Mouse (Mus musculus) layer of hippocampus, postnatal 36 days (tissue): ENCODE measurements around the gene March2. TPM values are rescaled to one million over a fixed set of nuclear protein-coding genes. Genes with fewer than 3 reads are reported as not detected.
"Not testable (repeated sequence)": the region's sequence is repeated elsewhere in the genome, so short reads cannot be mapped to it uniquely, and the experiment has no call there.

ENCODE experiments used
- DNase-seq, 2 experiments: peaks; one replicate each; pipeline ENCODE4 v3.0.0; 2022
- total RNA-seq, 2 experiments: library from RNA; stranded (reverse); gene quantifications; 2 replicates each; pipeline ENCODE4 v1.2.3; 2021

March2 gene
- total RNA-seq = 10 to 100 TPM; 83.7 to 88.1 TPM

GRCm38 (mm10) chr17:33718384-33718881, at the start of gene March2:
Gene March2, minus strand, starts transcription at chr17:33718670.
- peak; percentile 95 for DNase-seq

GRCm38 (mm10) chr17:33766389-33766788, 47.9 kb upstream of the March2 start:
- DNase-seq = no peak

GRCm38 (mm10) chr17:33760255-33761165, 42.0 kb upstream of the March2 start, which contains the start of gene Rab11b:
Gene Rab11b, minus strand, starts transcription at chr17:33760530.
- peak; percentile 100 for DNase-seq

DNA sequence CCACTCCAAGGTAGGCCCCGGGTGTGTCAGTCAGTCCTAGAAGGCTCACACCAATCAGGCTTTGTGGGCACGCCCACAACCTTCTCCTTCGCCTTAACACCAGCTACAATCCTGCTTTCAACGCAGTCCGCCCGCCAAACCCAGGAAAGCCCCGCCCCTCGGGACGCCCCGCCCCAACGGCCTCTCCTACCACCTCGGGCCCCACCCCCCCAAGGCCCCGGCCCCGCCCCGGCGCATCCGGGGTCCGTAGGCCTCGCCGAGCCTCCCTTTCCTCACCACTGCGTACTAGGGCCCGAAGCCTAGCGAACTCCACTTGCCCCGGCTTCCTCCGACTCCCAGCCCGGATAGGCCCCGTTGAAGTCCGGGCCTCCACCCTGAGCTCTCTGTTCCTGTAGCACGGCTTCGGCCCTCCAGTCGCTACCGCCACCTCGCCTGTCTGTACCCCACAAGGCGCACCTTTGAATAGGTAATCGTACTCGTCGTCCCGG, 41.3 kb upstream of the March2 start:
- DNase-seq = peak; percentile 83 to 89

GRCm38 (mm10) chr17:33757231-33757630, 38.8 kb upstream of the March2 start:
- DNase-seq = no peak

- no peak for DNase-seq
Observed at GRCm38 (mm10) chr17:33756108-33756790, 37.8 kb upstream of the March2 start.

- DNase-seq = no peak
Observed at GRCm38 (mm10) chr17:33755418-33756107, 37.1 kb upstream of the March2 start.

GRCm38 (mm10) chr17:33754656-33755055, 36.2 kb upstream of the March2 start:
- DNase-seq = no peak

DNA sequence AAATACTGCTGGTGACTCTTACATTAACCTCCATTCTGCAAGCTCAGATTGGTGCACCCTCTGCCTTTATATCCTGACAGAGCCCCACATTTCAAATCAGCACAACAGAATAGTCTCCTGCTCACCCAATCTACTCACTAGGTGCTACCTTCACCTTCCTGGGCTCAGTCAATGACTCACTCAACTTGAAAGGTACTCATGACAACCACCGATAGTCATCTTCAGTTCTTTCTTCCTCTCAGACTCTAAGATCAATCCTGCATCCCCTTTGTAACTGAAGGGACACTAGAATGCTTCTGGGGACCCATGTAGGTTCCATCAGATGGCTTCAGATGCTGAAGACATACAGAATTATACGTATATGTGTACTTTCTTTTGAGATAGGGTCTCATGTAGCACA, 33.8 kb upstream of the March2 start:
- DNase-seq = no peak

DNA sequence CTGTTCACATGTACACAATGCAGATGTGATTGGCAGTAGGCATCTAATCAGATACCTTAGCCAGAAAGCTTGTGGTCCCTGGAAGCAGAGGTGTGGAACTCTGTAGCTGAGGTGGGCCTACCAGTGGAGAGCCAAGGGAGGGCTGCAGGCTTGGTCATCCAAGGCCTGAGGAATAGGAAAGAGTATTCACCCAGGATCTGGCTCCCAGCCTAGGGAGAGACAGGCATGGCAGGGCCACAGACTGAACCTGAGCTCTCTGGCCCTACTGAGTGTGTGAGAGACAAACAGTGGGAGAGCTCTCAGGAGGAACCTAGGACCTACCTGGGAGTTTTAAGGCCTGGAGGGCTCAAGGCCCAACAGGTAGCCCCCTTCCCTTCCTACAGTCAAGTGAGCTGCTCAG, 32.7 kb upstream of the March2 start:
- no peak for DNase-seq

- DNase-seq = no peak
Observed at GRCm38 (mm10) chr17:33749451-33749850, 31.0 kb upstream of the March2 start.

- no peak for DNase-seq
Observed at GRCm38 (mm10) chr17:33746011-33746410, 27.5 kb upstream of the March2 start.

- DNase-seq = no peak
Observed at GRCm38 (mm10) chr17:33744686-33745384, 26.4 kb upstream of the March2 start.

GRCm38 (mm10) chr17:33742420-33742819, 23.9 kb upstream of the March2 start:
- DNase-seq = no peak

GRCm38 (mm10) chr17:33733526-33733925, 15.1 kb upstream of the March2 start:
- not testable (repeated sequence) for DNase-seq

DNA sequence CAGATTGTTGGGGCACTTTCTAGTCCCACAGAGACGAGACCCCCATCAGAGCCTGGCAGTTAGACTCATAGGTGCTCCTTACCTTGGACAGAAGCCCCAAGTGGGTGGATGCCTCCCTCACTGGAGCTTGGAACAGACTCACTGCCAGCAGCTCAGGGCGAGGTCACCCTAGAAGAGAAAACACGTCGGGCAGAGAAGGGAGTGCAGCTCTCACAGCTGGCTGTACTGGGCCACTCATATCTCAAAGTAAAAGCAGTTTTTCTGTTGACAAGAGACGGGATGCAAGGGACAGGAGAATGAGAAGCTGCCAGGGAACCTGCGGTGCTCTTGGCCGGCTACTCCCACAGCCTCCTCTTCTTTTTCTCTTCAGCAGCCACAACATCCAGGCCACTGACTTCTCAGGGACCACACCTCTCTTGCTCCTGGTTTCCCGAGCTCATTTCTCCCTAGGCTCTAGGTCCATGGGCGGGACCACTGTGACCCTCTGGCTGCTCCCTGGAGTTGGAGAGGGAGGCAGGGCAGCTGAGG, 14.2 kb upstream of the March2 start:
- not testable (repeated sequence) for DNase-seq

- no peak for DNase-seq
Observed at GRCm38 (mm10) chr17:33729215-33729614, 10.7 kb upstream of the March2 start.

DNA sequence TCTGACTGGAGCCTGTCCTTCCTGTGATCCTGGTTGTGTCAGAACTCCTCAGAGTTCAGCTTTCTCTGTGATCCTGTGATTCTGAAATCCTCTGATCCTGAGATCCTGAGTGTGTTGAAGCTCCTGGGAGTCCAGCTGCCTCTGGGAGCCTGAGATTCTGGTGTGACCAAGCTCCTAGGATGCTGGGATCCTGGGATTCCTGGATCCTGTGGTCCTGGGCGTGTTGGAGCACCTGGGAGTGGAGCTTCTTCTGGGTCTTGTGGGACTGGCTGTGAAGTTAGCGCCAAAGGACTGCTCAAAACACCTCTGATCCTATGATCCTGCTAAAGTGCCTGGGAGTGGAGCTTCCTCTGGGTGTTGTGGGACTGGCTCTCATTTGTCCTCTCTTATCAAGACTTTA, 9.9 kb upstream of the March2 start:
- DNase-seq = no peak

GRCm38 (mm10) chr17:33719736-33720378, 1.4 kb upstream of the March2 start:
- no peak for DNase-seq

DNA sequence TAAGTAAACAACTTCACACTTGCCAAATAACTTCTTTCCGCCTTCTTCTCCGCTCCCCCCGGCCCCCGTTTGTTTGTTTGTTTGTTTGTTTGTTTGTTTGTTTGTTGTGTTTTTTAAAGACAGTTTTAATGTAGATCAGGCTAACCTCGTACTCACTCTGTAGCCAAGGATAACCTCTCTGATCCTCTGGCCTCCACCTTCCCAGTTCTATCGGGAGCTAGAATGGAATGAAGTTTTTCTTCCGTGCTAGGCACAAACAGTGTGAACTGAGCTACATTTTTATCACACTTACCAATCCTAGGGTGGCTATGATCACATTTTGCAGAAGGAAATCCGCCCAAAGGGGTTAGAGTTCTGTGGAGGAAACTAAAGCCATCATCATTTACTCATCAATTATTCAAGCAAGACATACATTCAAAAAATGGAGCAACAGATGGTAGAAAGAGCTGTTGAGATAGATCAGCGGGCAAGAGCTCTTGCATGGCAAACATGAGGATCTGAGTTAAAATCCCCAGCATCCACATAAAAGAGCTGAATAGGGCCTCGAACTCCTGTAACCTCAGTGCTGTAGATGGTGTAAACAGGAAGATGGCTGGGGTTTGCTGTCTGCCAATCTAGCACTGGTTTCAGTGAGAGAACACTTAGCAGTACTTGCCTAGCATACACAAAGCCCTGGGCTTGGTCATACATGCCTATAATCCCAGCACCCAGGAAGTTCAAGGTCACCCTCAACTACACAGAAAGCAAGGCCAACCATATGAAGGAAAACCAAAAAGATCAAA, 665 bp upstream of the March2 start:
- DNase-seq = no peak
